Mouse (Mus musculus) urinary bladder, postnatal 4 days (tissue): ENCODE results near the gene Gm10147.
"Not testable (repeated sequence)": the region's sequence is repeated elsewhere in the genome, so short reads cannot be mapped to it uniquely, and the experiment has no call there.

Source experiments
- DNase-seq, 2 experiments: peaks; one replicate each; pipeline ENCODE4 v3.0.0; 2021 to 2022; ENCODE audit warnings: low spot score in 2 of 2

Gene Gm10147

GRCm38 (mm10) chrX:28607742-28608141, at the start of gene Gm10147:
Gm10147 (minus strand) TSS chrX:28607842.
- not testable (repeated sequence) for DNase-seq
